Mouse (Mus musculus): ENCODE results near the gene Nedd9.

GRCm38 (mm10) chr13:41416065-41417016 is 70.8 kb downstream of the Nedd9 start:
- TF ChIP-seq CTCF (IDR thresholded peaks at IDR 0.05; ENCODE audit: borderline replicate concordance, insufficient read depth, low read length) (no peak), POLR2A (IDR thresholded peaks at IDR 0.05; ENCODE audit: low read depth, low read length) (no peak)
